Mouse (Mus musculus): ENCODE data around the gene Zfp148.

DNA sequence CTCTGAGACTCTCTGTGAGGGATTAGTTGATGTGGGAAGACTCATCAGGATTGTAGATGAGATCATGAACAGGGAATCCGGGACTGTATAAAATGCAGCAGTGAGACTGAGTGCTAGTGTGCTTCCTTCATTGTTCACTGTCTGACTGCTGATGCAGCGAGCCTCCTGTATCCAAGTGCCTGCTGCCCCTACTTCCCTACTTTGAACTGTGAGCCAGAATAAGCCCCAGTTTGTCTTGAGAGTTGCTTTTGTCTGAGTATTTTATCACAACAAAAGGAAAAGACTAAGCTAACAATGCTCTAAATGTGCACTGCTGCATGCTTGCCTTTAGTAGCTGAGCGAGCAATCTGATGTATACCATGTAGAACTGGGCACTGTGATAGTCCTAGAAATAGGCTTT lies 47.7 kb downstream of the Zfp148 start:
- TF ChIP-seq E2F4 (IDR thresholded peaks at IDR 0.05; ENCODE audit: insufficient read depth) (no peak), POLR2A (IDR thresholded peaks at IDR 0.05; ENCODE audit: insufficient read length, low read depth) (no peak), MYOG (IDR thresholded peaks at IDR 0.05; ENCODE audit: control insufficient read depth in 1 of 3, insufficient read depth in 1 of 3, insufficient read length in 2 of 3, low read depth in 2 of 3) (no peak)
